Mouse (Mus musculus): ENCODE data around the gene Igfbp6.
A peak's percentile ranks its signal among the peaks of the same experiment; 100 is the strongest.
"Not testable (repeated sequence)": the region's sequence is repeated elsewhere in the genome, so short reads cannot be mapped to it uniquely, and the experiment has no call there.

The Igfbp6 gene

GRCm38 (mm10) chr15:102136129-102136758 is 7.9 kb upstream of the Igfbp6 start, which contains the start of gene Spryd3:
Gene Spryd3, minus strand, starts transcription at chr15:102136234.
- peak; percentile 94 to 97 for DNase-seq (ENCODE audit: low read depth in 2 of 2, low spot score in 2 of 2)

GRCm38 (mm10) chr15:102141120-102141519 is 3.0 kb upstream of the Igfbp6 start:
- no peak for DNase-seq (ENCODE audit: low read depth in 2 of 2, low spot score in 2 of 2)

GRCm38 (mm10) chr15:102142914-102143912 is 949 bp upstream of the Igfbp6 start:
- no peak for DNase-seq (ENCODE audit: low read depth in 2 of 2, low spot score in 2 of 2)

- DNase-seq (ENCODE audit: low read depth in 2 of 2, low spot score in 2 of 2): no peak
These were observed 564 bp downstream of the Igfbp6 start for GRCm38 (mm10) chr15:102144726-102145125.

GRCm38 (mm10) chr15:102145330-102145729 is 1.2 kb downstream of the Igfbp6 start:
- DNase-seq (ENCODE audit: low read depth in 2 of 2, low spot score in 2 of 2): no peak

- DNase-seq (ENCODE audit: low read depth in 2 of 2, low spot score in 2 of 2): no peak
These were observed 1.9 kb downstream of the Igfbp6 start for GRCm38 (mm10) chr15:102146089-102146488.

- peak; percentile 30 to 39 for DNase-seq (ENCODE audit: low read depth in 2 of 2, low spot score in 2 of 2)
These were observed 2.7 kb downstream of the Igfbp6 start for GRCm38 (mm10) chr15:102146882-102147281.

- DNase-seq (ENCODE audit: low read depth in 2 of 2, low spot score in 2 of 2): no peak
These were observed 3.7 kb downstream of the Igfbp6 start for GRCm38 (mm10) chr15:102147674-102148402.

GRCm38 (mm10) chr15:102149561-102149960 is 5.4 kb downstream of the Igfbp6 start:
- no peak for DNase-seq (ENCODE audit: low read depth in 2 of 2, low spot score in 2 of 2)

GRCm38 (mm10) chr15:102150301-102151135 is 6.4 kb downstream of the Igfbp6 start, which contains the start of gene Soat2:
Gene Soat2, plus strand, starts transcription at chr15:102150526.
- DNase-seq (ENCODE audit: low read depth in 2 of 2, low spot score in 2 of 2): no peak

GRCm38 (mm10) chr15:102152646-102153045 is 8.5 kb downstream of the Igfbp6 start:
- no peak for DNase-seq (ENCODE audit: low read depth in 2 of 2, low spot score in 2 of 2)

GRCm38 (mm10) chr15:102155006-102155405 is 10.8 kb downstream of the Igfbp6 start:
- DNase-seq (ENCODE audit: low read depth in 2 of 2, low spot score in 2 of 2): not testable (repeated sequence)

- DNase-seq (ENCODE audit: low read depth in 2 of 2, low spot score in 2 of 2): no peak
These were observed 12.7 kb downstream of the Igfbp6 start for GRCm38 (mm10) chr15:102156836-102157235.

- DNase-seq (ENCODE audit: low read depth in 2 of 2, low spot score in 2 of 2): no peak
These were observed 16.4 kb downstream of the Igfbp6 start for GRCm38 (mm10) chr15:102160415-102161060.

GRCm38 (mm10) chr15:102163900-102164693 is 19.9 kb downstream of the Igfbp6 start:
- no peak for DNase-seq (ENCODE audit: low read depth in 2 of 2, low spot score in 2 of 2)

GRCm38 (mm10) chr15:102165468-102166100 is 21.4 kb downstream of the Igfbp6 start:
- no peak for DNase-seq (ENCODE audit: low read depth in 2 of 2, low spot score in 2 of 2)

GRCm38 (mm10) chr15:102167620-102168021 is 23.5 kb downstream of the Igfbp6 start:
- no peak for DNase-seq (ENCODE audit: low read depth in 2 of 2, low spot score in 2 of 2)

- DNase-seq (ENCODE audit: low read depth in 2 of 2, low spot score in 2 of 2): no peak
These were observed 24.9 kb downstream of the Igfbp6 start for GRCm38 (mm10) chr15:102169064-102169463.

GRCm38 (mm10) chr15:102173581-102173980 is 29.4 kb downstream of the Igfbp6 start:
- DNase-seq (ENCODE audit: low read depth in 2 of 2, low spot score in 2 of 2): no peak

Measured in CD8-positive naive resting alpha-beta T cell, adult 2 months (primary cell).